Mouse (Mus musculus) layer of hippocampus, postnatal 10 days (tissue): ENCODE measurements around the gene Smg9. TPM values are rescaled to one million over a fixed set of nuclear protein-coding genes. Genes with fewer than 3 reads are reported as not detected.
A peak's percentile ranks its signal among the peaks of the same experiment; 100 is the strongest.
"Not testable (repeated sequence)": the region's sequence is repeated elsewhere in the genome, so short reads cannot be mapped to it uniquely, and the experiment has no call there.

Experiments
- DNase-seq, 2 experiments: peaks; one replicate each; pipeline ENCODE4 v3.0.0; 2021; ENCODE audit warnings: low spot score in 2 of 2
- total RNA-seq, 2 experiments: library from RNA; stranded (reverse); gene quantifications; 2 replicates each; pipeline ENCODE4 v1.2.3; 2021

Smg9 gene
- total RNA-seq, 2 experiments from 2014 or later = 33.5 to 34.3 TPM

DNA sequence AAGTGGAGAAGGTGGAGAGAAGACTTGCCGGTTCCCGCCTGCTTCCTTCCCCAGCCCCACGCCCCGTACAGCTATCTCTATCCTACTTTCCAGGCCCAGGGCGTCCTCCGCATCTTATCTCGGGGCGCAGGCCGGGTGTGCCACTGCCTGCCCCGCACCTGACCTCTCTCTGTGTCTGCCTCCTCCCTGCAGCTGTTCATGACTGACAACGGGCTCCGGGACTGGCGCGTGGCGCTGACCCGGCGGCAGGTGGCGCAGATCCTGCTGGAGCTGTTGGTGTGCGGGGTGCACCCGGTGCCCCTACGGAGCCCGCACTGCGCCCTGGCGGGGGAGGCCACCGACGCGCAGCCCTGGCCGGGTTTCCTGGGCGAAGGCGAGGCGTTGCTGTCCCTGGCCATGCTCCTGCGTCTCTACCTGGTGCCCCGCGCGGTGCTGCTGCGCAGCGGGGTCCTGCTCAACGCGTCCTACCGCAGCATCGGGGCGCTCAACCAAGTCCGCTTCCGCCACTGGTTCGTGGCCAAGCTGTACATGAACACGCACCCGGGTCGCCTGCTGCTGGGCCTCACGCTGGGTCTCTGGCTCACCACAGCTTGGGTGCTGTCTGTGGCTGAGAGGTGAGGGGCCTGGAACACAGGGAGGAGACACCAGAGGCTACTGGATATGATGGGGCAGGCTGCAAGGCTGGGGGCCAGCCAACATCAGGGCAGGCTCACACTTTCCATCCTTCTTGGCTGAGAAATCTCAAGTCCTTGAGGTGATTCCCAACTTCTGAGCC is 22.1 kb upstream of the Smg9 start:
- peak; percentile 30 to 54 for DNase-seq

DNA sequence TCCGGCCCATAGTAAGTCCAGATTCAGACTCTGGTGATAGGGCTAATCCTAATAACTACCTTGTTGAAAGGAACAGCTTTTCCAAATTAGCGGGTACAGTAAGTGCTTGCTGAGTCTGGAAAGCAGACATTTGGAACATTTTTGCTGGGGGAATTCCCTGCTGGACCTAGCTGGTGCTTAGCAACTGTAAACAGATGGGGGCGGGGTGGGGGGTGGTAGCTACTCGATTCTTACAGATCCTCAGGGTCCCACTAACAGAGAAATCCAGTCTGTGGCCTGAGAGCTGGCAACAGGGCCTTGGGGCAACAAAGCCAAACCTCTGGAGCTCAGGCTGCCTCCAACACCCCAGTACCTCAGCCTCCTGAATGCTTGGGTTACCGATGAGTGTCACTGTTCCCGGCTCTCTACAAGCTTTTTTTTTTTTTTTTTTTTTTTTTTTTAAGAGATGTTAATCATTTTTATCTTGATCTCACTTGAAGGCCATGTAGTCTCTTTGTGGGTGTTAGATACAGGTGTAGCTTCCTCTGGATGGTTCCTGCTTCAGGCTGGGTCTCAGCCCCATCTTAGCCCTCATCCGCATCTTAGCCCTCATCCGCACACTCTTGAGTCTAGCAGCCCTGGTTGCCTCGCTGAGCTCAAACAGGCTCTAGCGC is 21.2 kb upstream of the Smg9 start:
- peak in 1 of 2 experiments; percentile 19 for DNase-seq

DNA sequence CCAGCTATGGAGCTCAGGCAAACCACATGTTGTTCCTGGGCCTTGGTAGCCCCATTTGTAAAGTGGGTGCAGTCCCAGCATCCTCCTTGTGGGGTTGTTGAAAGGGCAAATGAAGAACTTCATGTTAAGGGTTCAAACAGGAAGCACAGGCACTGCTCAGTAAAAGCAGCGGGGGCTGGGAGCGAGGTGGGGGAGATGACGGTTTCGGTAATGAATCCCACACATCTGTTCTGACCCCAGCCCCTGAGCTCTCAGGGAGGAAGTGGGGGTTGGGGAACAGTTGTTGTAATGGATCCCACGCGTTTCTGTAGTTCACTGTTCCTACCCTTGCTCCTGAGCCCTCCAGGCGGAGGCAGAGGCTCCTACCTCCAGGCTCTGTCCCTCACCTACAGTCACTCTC is 19.5 kb upstream of the Smg9 start:
- no peak for DNase-seq

DNA sequence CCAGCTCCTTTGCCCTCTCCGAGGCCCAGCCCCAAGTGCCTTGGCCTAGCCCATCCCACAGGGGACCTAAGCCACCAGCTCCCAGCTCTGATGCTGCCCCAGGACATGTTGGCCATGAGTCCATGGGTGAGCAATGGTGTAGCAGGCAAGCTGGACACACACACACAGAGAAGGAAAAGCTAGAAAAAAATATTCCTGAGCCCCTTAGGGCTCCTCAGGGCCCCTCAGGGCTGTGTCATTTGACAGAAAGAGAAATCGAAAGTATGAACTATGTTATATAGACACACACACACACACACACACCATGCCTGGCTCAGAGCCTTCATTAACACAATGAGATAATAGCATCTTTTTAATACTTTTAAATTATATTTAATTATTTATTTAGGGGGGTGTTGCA is 19.0 kb upstream of the Smg9 start:
- no peak for DNase-seq

DNA sequence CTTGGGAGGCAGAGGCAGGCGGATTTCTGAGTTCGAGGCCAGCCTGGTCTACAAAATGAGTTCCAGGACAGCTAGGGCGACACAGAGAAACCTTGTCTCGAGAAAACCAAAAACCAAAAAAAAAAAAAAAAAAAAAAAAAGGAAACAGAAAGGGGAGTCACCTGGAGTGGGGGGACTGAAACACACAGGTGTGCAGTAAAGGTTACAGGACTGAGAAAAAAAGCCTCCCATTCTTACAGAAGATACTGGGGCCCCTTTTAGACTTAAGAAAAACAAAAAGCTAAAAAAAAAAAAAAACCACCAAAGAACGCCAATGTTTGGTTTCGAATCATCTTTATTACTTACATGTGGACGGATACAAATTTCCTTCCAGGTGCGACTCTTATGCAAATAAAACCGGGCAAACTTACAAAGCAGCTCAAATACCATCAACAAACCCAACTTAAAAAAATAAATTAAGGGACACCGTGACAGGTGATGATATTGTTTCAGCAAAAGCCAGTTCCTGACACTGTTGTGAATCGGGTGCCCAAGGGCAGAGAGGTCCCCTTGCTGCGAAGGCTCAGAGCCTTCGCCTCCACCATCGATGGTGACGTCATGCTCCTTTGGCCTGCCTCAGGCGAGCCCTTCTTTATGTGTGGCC is 16.6 kb upstream of the Smg9 start:
- no peak for DNase-seq

DNA sequence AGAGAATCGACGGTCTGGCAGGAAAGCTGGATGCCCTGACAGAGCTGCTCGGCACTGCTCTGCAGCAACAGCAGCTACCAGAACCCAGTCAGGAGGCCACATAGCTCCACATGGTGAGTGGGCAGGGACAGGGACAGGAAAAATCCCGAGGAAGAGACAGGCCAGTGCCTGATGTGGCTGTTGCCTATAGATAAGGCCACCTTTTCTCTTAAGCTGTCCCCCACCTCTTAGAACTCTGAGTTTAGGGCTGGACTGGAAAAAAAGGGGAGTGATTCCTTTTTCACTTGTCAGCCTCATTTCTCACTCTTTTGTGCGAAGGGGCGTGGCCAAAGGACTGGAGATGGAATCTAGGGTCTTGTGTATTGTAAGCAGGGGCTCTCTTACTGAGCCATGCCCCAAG is 15.3 kb upstream of the Smg9 start:
- no peak for DNase-seq

DNA sequence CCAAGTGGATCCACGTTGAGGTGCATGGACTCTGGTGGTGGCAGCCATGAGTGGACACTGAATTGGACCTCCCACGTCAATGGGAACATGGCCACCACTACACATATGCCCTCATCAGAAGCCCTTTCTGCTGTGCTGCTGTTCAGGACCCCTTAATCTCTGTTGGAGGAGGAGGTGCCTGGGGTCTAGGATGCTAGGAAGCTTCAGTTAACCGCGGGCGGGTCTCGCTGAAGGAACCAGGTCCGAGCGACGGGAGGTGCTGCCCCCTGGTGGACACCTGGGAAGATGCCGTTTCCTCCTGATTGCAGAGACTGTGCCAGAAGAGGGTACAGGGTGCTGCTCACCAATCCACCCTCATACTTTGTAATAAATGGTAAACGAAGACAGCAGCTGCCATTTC is 14.6 kb upstream of the Smg9 start:
- DNase-seq = peak; percentile 82 to 83

DNA sequence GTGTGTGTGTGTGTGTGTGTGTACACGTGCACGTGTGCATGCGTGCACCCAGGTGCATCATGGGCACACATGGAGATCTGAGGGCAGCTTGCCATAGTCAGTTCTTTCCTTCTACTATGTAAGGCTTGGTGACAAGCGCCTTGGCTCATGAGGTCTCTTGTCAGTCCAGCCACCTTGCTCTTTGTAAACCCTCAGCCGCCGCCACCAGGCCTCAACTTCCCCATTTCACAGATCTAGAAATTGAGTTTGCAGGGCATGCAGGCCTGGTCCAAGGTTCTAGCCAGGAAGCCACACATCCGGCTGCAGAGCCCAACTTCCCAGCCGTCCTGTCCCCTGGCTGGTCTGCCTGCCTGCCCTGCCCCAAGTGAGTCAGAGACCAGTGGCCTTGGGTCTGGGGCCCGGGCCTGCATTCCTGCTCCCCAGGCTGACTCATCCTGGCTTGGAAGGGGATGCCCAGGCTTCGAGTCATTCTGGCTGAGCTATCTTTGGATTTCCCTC is 12.3 kb upstream of the Smg9 start:
- peak in 1 of 2 experiments; percentile 19 for DNase-seq

DNA sequence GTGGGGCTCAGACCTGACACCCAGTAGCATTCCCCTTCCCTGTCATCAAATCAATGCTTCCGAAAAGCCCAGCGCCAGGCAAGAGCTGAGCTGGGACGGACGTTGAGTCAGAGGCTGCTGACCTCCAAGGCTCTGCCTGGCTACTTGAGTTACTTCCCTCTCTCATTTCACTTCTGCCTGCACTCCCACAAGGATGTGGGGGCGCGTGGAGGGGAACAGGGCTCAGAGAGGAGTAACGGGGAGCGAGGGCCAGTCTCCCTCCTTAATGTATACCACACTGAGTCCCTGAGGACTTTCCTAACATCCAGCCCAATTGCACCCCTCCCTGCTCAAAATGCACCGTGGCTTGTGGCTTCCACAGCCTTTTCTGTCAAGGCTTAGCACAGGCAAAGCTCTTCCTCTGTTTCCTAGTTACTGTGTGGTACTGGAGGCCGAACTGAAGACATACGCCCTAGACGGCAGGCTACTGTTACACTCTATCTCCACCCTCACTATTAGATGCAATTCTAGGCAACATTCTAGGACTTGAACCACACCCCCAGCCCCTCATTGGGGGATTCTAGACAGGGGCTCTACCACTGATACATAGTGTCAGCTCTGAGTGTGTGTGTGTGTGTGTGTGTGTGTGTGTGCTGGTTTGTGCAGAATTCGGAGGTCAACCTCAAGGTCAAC is 9.8 kb upstream of the Smg9 start:
- no peak for DNase-seq

DNA sequence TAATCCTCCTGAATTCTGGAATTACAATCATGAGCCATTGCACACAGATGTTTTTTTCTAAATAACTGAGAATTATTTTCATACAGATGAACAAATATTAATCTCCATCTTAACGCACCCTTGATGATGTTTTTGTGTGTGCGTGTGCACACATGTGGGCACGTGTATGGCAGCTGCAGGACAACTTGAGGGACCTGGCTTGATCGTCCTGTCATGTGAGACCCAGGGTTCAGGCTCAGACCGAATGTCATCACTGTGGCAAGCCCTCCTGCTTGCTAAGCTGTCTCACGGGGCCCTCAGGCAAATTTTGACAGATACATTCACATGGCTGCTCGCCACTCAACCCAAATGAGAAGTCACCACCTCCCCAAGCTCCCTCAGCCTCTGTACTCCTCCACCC is 8.9 kb upstream of the Smg9 start:
- no peak for DNase-seq

DNA sequence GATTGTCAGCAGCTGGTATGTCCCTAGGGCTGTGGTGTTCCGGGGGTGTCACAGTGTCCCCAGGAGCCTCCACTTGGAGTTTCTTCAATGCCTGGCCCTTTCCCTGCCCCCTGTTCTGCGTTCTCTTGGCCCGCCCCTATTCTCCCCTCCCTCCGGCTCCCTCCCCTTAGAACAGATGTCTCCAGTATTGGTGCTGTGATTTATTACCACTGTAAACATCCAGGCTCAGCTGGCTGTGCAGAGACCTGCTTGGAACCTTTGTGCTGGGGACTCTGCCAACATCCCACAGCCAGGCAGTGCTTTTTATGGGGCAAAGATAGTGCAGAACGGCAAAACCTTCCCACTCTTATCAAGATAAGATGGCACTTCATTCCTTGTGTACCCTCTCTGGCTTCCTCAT is 8.3 kb upstream of the Smg9 start:
- DNase-seq = no peak

DNA sequence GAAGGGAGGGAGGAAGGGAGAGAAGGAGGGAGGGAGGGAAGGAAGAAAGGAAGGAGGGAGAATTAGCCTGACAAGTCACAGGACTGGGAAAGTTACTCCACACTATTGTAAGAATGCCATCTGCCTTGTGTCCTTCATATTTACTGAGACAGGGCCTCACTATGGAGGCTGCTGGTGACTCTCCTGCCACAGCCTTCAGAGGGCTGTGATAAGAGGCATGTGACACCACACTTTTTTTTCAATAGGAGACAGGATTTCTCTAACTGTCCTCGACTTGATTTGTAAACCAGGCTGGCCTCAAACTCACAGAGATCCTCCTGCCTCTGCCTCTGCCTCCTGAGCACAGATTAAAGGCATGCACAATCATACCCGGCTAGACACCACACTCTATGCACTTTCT is 7.7 kb upstream of the Smg9 start:
- no peak for DNase-seq

DNA sequence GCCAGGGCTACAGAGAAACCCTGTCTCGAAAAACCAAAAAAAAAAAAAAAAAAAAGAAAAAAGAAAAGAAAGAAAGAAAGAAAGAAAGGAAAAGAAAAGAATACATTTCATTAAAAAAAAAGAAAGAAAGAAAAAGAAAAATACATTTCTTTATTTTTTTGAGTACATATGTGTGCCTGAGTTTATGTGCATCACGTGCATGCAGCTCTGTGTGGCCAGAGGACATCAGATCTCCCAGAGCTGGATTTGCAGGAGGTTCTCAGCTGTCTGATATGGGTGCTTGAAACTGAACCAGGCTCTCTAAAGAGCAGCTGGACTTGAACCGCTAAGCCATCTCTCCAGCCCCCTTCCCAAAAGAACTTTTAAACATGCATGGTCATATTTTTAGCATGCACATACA is 5.4 kb upstream of the Smg9 start:
- DNase-seq = no peak

DNA sequence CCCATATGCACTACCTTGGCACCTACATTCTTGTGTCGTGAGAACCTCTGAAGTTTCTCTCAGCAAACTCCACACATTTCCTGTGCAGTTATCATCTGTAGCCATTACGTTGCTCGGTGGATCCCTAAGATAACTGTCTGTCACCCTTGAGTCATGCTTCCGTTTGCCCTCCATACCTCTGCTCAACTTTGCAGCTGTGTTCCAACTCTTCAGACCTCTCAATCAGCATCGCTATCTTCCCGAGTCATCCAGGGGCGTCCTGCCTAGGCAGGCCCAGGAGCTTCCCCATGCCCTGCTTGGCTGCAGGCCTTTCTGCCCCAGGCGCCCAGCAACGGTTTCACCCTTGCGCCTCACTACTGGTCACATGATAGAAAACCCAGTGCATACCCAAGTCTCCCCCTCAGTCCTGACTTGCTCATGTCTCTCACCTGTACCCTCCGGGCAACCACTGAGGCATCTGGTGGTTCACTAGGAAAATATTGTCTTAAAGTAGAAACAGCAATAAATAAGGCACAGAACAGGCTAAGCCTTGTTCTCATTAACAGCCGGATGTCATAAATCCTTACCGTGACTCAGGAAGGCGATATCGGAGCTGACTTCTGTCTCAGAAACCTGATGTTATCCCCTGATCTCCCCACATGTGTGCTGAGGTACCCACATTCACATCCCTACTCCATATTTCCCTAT is 4.8 kb upstream of the Smg9 start:
- DNase-seq = no peak

DNA sequence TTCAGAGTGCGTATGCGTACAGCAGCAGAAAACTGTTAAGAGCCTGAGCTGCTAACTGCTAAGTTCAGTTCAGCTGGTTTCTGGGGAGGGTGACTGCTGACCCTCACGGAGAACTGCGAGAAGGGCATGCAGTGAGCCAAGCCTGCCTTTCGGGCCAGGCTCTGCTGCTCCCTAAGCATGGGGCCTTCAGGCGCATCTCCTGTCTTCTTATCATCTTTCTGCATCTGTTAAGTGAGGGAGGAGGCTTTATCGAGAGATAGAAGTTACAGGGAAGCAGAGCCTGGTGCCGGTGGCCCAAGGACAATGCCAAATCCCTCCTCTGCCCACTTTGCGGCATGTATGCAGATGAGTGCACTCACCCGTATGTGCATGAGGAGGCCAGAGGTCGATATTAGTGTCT is 2.6 kb upstream of the Smg9 start:
- no peak for DNase-seq

DNA sequence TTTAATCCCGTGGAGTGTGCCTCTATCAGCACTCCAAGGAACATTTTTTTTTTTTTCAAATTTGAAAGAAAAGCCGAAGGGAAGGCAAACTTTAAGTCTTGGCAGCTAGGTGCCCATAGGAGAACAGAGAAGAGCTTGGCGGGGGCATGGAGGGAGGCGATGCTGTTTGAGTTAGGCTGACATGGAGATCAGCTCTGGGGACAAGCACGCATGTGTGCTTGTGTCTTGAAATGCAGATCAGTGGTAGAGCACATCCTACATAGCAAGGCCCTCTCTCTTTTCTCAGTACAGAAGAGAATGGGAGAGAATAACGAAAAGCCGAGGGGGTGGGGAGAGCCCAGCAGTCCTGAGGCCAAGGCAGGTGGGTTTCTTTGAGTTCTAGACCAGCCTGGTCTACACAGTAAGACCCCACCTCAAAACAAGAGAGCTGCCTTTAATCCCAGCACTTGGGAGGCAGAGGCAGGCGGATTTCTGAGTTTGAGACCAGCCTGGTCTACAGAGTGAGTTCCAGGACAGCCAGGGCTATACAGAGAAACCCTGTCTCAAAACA is 980 bp upstream of the Smg9 start:
- DNase-seq = no peak

DNA sequence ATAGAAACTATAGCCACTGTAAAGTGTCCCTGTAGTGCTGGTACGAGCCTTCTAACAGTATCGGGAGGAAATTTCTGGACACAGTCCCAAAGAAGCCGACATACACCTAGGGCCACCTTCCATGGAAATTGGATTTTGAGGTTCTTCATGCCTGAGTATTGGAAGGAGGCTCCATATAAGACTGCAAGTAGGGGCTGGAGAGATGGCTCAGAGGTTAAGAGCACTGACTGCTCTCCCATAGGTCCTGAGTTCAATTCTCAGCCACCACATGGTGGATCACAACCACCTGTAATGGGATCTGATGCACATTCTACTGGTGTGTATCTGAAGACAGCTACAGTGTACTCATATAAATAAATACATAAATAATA is 648 bp downstream of the Smg9 start:
- no peak for DNase-seq

DNA sequence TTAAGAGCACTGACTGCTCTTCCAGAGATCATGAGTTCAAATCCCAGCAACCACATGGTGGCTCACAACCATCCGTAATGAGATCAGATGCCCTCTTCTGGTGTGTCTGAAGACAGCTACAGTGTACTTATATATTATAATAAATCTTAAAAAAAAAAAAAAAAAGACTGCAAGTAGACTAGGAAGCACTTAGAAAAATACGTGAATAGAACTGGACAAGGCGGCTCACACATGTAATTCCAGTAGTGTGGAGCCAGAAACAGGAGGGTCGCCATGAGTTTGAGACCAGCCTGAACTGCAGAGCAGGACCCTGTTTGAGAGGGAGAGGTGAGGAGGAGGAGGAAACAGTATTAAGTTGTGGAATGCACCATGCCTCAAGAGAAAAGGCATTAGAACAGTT is 1.1 kb downstream of the Smg9 start:
- not testable (repeated sequence) for DNase-seq

DNA sequence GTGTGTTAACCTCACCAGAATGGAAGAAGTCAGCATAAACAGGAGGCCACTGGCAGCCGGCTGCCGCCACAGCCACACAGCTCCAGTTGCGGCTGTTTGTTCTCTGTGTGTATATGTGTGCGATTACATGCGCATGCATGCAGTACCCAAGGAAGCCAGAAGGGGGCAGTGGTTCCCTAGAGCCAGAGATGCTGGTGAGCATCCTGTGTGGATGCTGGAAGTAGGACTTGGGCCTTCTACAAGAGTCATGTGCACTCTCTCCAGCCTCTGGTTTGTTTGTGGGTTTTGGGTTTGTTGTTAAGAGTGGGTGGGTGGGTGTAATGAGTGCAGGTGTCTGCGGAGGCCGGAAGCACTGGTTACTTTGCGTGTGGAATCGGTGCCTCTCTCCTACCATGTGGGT is 3.4 kb downstream of the Smg9 start:
- DNase-seq = no peak

DNA sequence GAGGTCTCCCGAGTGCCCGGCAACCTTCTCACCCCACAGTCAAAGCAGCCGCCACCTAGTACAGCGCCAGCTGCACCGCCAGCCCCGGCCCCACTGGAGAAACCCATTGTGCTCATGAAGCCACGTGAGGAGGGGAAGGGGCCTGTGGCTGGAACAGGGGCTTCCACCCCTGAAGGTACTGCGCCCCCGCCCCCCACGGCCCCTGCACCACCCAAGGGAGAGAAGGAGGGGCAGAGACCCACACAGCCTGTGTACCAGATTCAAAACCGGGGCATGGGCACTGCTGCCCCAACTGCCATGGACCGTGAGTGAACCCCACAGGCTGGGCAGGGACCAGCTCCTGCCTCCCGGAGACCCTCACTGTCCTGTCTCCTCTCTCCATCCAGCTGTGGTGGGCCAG is 6.2 kb downstream of the Smg9 start:
- DNase-seq = no peak
